Mouse (Mus musculus): ENCODE measurements at regions not wholly inside any gene's neighbourhood (a gene's known extent, or its start where the extent isn't known, plus 50 kb on each side); places are given as distances from the start of the nearest gene placed in this dataset.

DNA sequence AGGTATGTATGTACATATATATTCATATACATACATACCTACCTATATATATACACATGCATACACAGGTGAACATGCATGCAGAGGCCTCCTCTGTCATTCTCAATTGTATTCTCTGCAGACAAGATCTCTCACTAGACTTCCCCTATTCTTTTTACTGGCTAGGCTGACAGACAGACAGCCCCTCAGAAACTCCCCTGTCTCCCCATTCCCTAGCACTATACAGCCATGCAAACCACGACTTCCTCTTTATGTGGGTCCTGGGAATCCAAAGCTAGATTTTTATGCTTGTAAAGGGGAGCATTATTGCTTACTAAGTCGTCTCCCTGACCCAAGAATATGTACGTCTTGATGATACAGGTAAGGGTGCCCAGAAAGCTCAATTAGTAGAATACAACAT is 86.9 kb downstream of the Fam124b start:
- DNase-seq (ENCODE audit: low spot score), result no peak

DNA sequence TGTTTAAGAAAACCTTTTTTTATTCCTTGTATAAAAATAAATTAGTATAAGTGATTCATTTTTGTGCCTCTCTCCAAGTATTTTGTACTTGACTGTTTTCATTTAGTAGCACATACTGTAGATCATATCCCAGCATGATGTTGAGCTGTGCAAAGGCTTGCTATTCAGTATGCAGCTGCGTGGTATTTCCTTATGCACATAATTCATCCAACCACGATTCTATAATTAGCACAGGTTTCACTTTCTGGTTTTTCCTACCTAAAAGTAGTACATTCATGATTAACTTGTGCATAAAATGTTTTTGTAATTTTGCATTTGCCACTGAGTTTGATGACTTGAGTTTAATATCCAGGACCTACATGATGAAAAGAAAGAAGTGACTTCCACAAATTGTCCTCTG is 94.3 kb downstream of the Fam124b start:
- DNase-seq (ENCODE audit: low spot score), result no peak

DNA sequence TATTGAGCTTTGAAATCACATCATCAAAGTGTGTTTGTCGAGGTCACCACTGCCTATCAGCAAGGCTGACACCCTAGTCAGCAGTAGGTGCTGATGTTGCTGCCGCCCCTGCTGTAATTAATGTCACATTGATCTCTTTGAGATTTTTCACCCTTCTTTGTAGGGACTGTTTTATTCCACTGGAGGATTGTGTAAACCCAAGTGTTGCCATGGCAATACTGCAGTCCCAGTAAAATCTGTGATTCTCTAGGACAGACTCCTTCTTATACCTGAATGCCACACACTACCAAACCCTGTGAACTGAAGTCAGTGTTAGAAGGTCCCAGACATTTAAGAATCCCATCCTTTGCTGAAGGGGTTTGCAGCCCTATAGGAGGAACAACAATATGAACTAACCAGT is 102.4 kb downstream of the Fam124b start:
- DNase-seq (ENCODE audit: low spot score), result no peak

DNA sequence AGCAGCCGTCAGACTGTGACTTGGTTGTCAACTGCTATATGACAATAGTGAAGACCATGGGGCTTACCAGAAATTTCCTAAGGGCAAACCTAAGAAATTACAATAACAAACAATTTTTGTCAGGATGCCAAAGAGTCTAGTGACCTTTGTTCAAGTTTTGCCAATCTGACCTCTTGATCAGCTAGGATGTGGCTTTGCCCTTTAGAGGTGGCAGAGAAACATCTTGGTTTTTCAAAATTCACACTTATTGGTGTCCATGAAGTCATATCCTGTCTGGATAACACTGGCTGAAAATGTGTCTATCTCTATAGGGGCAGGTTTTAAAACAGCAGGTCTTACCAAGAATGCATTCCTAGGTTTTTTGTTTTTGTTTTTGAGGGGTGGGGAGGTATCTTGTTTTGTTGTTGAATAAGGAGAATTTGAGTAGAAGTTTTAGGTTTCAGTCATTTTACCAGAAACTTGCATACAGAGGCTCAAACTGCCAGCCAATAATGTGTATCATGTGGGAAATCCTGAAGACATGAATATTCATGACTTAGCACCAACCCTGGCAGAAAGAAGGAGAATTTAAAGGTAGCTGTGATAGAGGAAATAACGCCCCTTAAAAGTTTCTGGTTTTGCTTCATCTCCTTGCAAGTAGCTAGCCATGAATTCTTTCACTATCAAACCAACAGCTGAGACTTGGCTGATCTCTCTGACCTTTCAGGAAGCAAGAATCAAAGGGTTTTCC is 110.4 kb downstream of the Fam124b start:
- no peak for DNase-seq (ENCODE audit: low spot score)

DNA sequence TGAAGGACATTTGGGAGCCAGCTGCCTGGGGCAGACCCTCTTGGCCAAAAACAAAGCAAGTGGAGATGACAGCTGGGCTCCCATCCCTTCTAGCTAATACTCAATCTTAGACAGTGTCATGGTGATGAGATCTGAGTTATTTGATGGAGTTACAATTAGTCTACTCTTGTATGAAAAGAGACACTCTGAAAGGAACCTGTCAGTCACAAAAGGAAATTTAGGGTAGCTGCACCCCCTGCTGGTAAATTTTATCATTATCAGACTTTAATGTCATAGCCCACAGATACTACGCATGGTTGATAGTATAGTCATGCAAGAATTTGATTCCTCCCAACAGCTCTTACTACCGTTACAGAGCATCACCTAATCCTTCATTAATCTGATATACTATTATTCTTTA is 112.0 kb downstream of the Fam124b start:
- peak; percentile 69 for DNase-seq (ENCODE audit: low spot score)

DNA sequence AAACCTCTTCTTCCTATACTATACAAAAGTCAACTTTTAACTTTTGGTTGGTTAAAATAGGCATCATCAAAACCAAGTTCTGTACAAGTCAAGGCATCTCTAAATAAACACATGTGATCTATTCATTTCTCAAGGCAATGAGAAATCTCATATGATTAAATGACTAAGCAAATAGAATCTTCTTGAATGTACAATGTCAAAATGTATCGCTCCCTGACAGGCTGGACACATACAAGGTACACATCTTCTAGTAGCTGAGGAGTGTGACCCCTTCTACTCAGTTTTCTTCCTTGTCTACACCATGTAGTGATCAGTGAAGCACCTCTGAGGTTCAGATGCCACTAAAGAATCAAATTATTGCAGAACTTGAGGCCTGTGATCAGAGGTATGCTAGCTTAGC is 120.0 kb downstream of the Fam124b start:
- DNase-seq (ENCODE audit: low spot score), result no peak

DNA sequence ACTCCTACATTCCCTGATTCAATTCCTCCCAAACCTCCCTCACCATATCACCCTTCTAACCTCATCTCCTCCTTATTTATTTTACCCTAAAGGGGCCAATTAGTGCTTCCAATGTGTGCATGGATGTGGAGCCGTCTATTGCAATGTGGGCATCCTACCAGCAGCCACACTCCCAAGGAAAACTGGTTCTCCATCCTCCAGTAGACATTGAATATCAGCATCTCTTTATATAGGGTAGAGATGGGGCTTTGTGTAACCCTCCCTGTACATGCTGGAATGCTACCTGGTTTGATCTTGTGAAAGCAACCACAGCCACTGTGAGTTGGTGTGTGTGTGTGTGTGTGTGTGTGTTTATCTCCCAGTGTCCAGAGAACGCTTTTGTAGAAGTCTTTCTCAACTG is 126.5 kb downstream of the Fam124b start:
- no peak for DNase-seq (ENCODE audit: low spot score)

DNA sequence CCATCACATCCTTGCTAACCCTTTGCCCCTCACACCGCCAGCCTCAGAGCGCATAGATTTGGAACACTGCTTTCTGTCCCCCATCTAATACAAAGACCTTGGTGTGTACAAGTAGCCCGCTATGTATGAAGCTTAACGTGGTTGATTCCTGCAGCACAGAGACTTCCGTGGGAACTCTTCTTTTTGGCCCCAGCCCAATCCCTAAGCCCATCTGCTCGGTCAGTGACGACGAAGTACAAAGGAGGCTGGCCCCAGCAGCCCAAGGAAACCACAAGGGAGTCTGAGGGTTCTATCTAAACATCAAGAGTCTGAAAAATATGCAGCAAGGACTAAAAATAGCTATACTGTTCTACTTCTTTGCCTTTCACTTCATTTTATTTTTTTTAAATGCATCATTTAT is 126.9 kb downstream of the Fam124b start:
- DNase-seq (ENCODE audit: low spot score), result peak; percentile 16

DNA sequence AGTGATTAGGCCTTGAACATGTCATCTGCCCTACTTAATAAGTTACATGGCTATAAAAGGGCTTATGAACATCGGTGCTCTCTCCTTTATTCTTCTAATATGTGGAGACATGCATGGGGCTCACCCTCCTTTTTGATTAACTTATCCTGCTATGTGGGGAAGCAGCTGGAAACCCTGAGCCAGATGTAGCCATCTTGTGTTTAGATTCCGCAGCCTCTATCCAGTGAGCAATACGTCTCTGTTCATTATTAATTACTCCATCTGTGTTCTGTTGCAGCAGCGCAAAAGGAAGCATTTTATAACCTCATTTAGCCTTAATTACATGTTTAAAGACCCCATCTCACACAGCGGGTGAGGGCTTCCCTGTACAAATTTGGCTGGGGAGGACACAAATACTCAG is 129.6 kb downstream of the Fam124b start:
- no peak for DNase-seq (ENCODE audit: low spot score)

DNA sequence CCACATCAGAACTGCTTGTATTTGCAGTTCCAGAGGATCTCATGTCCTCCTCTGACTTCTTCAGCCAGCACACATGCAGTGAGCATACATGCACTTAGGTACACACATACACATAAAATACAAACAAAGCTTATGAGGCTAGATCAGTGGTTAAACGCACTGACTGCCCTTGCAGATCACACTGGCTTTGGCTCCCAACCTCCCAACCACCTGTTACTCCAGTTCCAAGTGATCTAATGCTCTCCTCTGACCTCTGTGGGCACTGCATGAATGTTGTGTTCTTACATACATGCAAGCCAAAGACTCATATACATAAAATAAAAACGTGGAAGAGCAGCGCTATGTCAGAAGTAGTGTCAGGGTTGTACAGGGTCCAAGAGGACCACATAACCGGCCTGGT is 141.9 kb downstream of the Fam124b start:
- no peak for DNase-seq (ENCODE audit: low spot score)

DNA sequence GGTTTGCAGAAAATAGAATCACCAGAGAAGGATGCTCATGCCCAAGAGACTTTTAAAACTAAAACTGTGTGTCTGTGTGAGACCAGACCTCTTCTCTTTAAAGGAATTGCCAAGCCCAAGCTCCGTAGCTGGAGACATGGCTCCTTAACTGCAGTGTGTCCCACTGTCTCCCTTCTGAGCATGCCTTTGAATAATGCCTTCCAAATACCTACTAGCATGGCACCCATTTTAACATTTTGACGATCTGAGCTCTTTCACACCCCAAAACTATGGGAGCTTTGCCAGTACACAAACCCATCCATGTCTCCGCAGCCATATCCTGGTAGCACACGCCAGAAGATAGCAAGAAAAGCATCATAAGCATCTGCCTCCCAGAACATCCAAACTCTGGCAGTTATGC is 143.9 kb downstream of the Fam124b start:
- DNase-seq (ENCODE audit: low spot score), result no peak

DNA sequence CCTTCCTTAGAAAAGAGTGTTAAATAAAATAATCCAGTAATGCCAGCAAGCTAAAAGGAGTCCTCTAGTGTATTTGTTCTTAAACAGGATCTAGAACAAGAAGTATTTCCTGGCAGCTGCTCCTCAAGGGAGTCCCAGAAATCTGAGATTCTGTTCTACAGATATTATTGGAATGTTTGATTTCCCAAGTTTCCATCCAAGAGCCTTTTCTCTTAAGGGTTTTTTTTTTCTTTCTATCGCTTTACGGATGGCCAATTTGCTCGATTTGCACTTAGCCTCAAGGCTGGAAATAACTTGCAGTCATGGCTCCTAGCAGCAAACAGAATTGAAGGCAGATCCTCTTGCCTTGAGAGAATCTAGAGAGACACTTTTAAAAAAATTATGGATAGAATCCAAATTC is 144.3 kb downstream of the Fam124b start:
- peak; percentile 40 for DNase-seq (ENCODE audit: low spot score)

DNA sequence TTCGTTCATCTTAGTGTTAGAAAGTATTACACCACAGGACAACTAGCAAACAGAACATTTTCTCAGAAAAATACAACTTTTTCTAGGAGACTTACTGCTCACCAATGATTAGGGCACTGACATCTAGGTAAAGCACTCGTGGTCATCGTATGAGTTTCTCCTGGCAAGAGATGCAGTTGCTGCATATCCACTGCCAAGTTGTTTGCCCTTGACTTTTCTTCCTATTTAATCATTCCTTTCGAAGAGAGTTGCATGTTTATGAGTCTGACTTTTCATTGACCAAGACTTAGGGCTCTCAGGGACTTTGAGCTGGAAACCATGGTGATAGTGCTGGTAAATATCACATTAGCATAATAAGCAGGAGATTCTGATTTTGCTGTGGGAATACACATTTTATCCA is 149.1 kb downstream of the Fam124b start:
- no peak for DNase-seq (ENCODE audit: low spot score)

DNA sequence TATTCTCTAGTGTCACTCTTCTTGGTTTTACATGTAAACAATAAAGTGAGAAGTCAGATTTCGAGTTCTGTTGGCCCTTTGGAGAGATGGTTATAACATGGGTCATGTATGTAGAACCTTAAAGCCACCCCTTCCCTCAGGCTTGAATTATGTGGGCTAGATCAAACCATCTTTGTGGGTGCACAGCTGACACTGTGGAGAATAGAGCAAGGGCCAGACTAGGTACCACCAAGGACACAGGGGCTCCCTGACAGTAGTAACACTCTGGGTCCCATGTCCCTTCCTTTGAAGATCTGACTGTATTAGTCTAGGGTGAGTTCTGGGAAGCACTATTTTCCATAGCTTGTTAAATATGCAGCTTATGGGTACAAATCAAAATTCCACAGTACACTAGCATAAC is 156.2 kb downstream of the Fam124b start:
- no peak for DNase-seq (ENCODE audit: low spot score)

DNA sequence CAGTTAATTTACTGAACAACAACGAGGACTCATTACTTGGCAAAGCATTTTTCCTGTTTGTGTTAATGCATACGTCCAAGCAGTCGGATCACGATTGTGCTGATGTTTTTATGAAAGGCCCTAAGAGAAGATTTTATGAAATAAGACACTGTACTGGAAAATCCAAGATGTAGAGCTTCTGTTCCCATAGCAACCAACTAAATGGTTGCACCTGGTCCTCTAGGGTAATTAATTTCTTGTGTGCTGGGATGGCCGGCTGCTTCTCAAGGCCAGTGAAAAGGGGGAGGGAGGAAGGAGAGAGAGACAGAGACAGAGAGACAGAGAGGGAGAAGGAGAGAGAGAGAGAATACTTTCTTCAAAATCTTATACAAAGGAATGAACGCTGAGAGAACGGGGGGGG is 156.6 kb downstream of the Fam124b start:
- DNase-seq (ENCODE audit: low spot score), result no peak

DNA sequence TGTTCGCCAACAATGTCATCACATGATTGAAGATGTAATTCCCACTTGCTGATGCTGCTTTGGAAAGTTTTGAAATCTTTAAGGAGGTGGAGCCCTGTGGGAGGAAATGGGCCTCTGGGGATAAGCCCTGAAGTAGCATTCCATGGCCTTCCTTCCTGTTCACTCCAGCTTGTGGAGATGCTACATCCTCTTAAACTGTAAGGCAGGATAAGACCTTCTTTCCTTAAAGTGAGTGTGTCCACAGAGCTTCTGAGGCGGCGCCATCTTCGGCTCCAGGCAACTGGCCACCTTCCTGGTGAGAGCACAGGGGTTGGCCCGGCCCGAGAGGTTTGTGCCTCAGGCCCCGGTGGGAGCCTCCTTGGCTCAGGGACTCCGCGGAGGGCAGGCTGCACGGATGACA is 173.1 kb downstream of the Fam124b start:
- peak; percentile 33 for DNase-seq (ENCODE audit: low spot score)

DNA sequence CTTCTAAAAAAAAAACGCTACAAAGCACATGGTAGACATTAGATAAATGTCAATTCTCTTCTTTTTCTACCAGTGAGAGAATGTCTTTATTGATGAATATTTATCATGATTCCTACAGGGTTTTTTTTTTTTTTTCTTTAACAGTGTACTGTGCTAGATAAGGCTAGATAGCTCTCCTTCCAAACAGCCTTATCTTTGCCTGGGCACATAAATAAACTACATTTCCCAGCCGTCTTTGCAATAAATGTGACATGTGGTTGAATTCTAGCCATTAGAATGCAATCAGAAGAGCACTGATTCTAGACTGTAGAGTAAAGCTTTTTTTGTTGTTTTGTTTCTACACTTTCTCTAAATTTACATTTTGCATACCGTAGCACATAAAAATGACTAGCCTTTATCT is 177.9 kb downstream of the Fam124b start:
- DNase-seq (ENCODE audit: low spot score), result no peak

DNA sequence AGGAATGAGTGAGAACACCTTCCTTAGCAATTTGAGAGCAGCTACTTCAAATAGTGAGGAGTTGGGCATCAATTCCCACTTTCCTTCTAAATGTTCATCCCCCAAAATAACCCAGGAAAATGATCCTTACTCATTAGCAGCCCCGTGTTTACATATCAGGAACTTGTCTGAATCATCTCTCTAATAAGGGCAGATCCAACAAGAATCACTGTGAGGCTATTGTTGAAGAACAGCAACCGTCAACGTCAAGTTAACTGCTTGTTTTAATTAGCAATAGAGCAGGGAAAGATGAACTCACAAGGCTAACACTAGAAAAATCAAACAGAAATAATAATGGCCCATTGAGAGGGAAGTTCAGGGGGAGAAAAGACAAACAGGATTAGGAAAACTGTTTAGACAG is 178.4 kb downstream of the Fam124b start:
- no peak for DNase-seq (ENCODE audit: low spot score)

DNA sequence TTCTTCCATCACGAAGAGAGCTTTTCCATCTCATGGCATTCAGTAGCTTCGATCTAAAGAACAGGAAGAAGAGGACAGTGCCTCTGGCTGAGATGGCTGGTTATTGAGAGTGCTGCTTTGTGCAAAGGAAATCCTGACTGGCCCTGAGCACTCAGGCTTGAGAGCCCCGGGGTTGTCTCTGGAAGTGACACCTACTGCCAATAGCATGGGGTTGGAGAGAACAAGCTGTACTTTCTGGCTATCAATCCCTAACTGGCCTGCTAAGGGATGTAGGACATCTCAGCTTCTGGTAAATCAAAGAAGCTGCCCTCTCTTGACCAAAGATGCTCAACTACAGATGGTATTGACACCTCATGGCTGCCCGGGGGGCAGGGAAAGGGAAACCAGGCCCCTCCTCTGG is 178.2 kb upstream of the Serpine2 start:
- peak; percentile 32 for DNase-seq (ENCODE audit: low spot score)

DNA sequence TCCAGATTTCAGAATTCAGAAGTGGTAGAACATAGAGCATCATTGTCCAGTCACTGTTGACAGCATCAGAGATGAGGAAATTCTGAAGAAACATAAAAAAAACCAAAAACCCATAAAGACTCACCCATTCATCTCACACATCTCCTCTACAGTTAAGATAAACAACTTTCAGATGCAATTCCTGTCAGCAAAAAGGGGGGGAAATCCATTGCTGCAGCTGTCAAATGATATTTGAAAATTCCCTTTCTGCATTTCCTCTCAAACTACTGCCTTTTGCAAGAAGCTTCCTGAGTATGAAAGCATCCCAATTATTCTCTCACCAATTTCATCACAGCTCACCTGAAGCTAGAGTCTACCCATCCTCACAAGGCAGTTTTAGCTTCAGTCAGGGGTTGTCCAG is 177.1 kb upstream of the Serpine2 start:
- DNase-seq (ENCODE audit: low spot score), result no peak

DNA sequence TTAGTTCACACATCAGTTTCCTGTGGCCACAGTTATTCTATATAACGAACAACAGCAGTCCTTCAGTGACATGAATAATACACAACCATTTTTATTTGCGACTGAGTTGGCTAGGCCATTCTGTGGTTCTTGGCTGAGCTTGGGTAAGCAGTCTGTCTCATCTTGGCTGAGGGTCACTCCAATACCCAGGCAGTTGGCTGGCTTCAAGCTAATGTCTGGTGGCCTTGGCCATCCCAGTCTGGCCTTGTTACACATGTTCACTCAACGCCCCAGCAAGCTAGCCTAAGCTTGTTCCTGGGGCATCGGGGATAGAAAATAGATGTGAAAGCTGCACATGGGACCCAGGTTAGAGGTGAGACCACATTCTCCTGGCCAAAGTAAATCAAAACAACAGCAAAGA is 175.5 kb upstream of the Serpine2 start:
- DNase-seq (ENCODE audit: low spot score), result no peak

DNA sequence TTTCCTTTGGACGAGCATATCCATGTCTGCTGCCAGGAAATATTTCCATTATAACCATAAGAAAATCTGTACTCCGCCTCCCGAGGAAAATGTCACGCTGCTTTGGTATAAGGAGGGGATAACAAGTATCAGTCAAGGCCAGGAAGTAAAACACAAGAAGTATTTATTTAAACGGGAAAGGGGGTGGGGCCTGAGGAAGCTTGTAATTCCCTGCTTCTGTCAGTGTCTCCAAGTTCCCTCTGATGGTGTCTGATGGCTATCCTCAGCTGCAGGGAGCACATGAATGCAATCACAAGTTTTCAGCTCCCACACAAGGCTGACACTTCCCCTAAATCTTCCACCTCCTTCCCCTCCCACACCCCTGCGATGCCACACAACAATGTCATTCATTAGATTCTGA is 172.5 kb upstream of the Serpine2 start:
- DNase-seq (ENCODE audit: low spot score), result no peak

DNA sequence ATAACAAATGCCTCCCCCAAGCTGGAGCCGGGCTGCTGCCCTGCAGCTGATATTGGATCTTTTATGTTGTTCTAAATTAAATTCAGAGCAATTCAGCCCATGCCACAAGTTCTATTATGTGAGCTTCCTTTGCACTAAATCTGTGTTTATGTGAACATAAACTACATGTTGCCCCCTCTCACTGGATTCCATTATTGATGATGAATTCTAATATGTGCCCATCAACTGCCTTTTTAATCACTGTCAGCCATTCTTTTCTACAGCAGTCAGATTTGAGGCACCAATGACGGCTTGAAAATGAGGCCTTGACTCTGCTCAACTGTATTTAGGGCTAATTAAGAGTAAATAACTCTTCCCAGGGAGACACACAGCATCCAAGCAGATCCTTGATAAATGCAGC is 172.1 kb upstream of the Serpine2 start:
- DNase-seq (ENCODE audit: low spot score), result no peak

DNA sequence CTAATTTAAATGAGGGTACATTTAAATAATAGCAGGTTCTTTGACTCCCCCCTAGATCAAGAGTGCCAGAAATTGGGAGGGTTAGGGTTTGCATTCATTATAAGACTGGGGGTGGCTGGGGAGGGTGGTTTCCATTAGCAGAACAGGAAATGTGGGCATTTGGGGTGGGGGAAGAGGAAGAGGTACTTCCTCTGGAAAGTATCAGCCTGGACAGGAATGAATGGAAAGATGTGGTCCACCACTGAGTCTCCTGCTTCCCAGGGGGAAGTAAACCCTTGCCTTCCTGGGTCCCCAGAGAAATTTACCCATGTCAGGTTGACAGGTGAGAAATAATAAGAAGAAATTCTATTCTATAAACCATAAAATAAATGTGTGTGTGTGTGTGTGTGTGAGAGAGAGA is 171.5 kb upstream of the Serpine2 start:
- DNase-seq (ENCODE audit: low spot score), result no peak

All from heart, adult 8-10 months (tissue).